27 mouse cellular contexts compared by ENCODE assay signal in genomic region chr17:85343435-85343834, GRCm38 (mm10).
"Had no signal": no experiment of that assay in that cellular context is flagged by ENCODE, and none has a peak within 500 bp of the region (broad histone marks: within the 10 kb centered on the region; RNA-seq: fewer than 3 reads in every experiment).

No protein-coding gene starts in this region.

- H3K4me3 ChIP-seq: embryonic facial prominence, embryonic 10.5 days; embryonic facial prominence, embryonic 12.5 days; embryonic facial prominence, embryonic 13.5 days; embryonic facial prominence, embryonic 15.5 days; erythroblast, embryonic 14.5 days; forebrain, embryonic 10.5 days; forebrain, embryonic 12.5 days; forebrain, embryonic 13.5 days; forebrain, embryonic 15.5 days; gastrocnemius, adult 2 months; heart, adult 2 months; heart, embryonic 10.5 days had no signal

- H3K4me2 ChIP-seq: embryonic facial prominence, embryonic 12.5 days; embryonic facial prominence, embryonic 13.5 days; embryonic facial prominence, embryonic 15.5 days; forebrain, embryonic 12.5 days; forebrain, embryonic 13.5 days; forebrain, embryonic 15.5 days had no signal

- H3K4me1 ChIP-seq: embryonic facial prominence, embryonic 12.5 days; embryonic facial prominence, embryonic 15.5 days; forebrain, embryonic 15.5 days; heart, embryonic 10.5 days had no signal

- H3K9ac ChIP-seq: embryonic facial prominence, embryonic 12.5 days; embryonic facial prominence, embryonic 13.5 days; embryonic facial prominence, embryonic 15.5 days; forebrain, embryonic 12.5 days; forebrain, embryonic 13.5 days; forebrain, embryonic 15.5 days; forebrain, postnatal 0 days had no signal

- H3K27ac ChIP-seq: embryonic facial prominence, embryonic 10.5 days; embryonic facial prominence, embryonic 12.5 days; embryonic facial prominence, embryonic 13.5 days; embryonic facial prominence, embryonic 15.5 days; forebrain, embryonic 10.5 days; forebrain, embryonic 12.5 days; forebrain, embryonic 13.5 days; forebrain, embryonic 15.5 days; gastrocnemius, adult 2 months; heart, adult 2 months; heart, embryonic 10.5 days had no signal

- H3K27me3 ChIP-seq: embryonic facial prominence, embryonic 12.5 days; embryonic facial prominence, embryonic 13.5 days; embryonic facial prominence, embryonic 15.5 days; forebrain, embryonic 13.5 days; forebrain, embryonic 15.5 days had no signal

- ATAC-seq: forebrain, embryonic 13.5 days; forebrain, embryonic 14.5 days; forebrain, embryonic 15.5 days; forebrain, embryonic 16.5 days; forebrain, postnatal 0 days had no signal

- H3K9me3 ChIP-seq: embryonic facial prominence, embryonic 10.5 days; embryonic facial prominence, embryonic 12.5 days; embryonic facial prominence, embryonic 13.5 days; embryonic facial prominence, embryonic 15.5 days; forebrain, embryonic 10.5 days; forebrain, embryonic 12.5 days; forebrain, embryonic 13.5 days; forebrain, embryonic 15.5 days; heart, embryonic 10.5 days had no signal

- H3K36me3 ChIP-seq: embryonic facial prominence, embryonic 10.5 days; embryonic facial prominence, embryonic 12.5 days; embryonic facial prominence, embryonic 13.5 days; embryonic facial prominence, embryonic 15.5 days; forebrain, embryonic 10.5 days; forebrain, embryonic 12.5 days; forebrain, embryonic 15.5 days; heart, embryonic 10.5 days had no signal

- DNase-seq: cerebellum, adult 9-11 months; cerebellum, postnatal 10 days; cerebellum, postnatal 14 days; cerebellum, postnatal 25 days; cerebellum, postnatal 36 days; embryo, embryonic 11 days; forebrain, postnatal 0 days; gastrocnemius, adult 2 months; gastrocnemius, postnatal 10 days; gastrocnemius, postnatal 14 days; gastrocnemius, postnatal 25 days; gastrocnemius, postnatal 36 days; heart, adult 11 months; heart, adult 18-20 months; heart, adult 2 months had no signal
